Mouse (Mus musculus) cerebellum, postnatal 10 days (tissue): ENCODE results near the gene Slfn8.
"Not testable (repeated sequence)": the region's sequence is repeated elsewhere in the genome, so short reads cannot be mapped to it uniquely, and the experiment has no call there.

Source experiments
- DNase-seq, 2 experiments: peaks; one replicate each; pipeline ENCODE4 v3.0.0; 2021; ENCODE audit warnings: mixed read lengths in 2 of 2

The Slfn8 gene

DNA sequence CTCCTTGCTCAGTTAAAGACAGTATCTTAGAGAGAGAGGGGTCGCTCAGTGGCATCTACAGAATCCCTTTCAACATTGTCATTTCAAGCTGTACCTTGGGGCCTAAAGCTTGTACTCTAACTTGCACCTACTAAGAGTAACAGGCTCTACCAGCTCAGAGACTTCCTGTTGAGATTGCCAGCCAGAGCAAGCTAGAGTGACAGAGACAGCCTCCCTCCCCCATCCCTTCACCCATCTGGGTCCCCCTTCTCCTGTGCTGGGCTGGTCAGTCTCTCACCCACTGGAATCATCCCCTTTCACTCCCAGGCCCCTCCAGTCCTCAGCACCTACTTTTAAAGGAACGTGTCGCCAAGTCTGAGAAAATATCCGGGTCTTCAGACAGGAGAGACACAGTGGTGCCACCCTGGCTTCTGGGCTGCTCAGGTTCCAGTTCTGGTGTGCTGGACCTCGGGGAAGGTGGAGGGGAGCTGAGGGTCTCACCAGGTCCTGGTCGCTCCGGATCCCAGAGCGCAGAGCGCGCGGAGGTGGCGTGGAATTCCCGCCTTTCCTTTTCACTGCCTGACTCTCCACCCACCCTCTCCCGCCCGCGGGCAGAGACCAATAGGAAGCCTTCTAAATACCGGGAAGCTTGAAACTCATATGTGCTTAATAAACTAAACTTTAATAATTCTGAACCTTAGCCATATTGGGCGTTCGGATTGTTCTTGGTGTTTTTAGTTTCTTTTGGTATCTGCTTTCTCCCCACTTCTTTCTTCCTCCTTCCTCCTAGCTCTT is 29.8 kb downstream of the Slfn8 start:
- peak; percentile 30 to 45 for DNase-seq

DNA sequence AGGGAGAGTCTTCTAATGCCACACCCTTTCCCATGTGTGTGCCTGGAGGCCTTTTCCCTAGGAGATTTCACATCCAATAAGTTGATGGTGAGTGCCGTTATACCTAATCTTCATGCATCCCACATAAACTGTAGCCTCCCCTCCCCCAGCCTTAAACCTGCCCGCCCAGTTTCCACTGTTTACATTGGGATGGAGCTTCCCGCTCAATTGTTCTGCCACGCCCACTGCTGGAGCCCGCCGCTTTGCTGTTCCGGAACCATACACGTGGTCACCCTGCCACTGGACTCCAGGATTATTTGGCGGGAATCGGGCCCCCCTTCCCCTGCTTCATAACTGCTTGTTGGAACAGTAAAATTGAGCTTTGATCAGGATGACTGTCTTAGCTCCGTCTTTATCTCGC is 31.3 kb downstream of the Slfn8 start:
- DNase-seq = no peak

DNA sequence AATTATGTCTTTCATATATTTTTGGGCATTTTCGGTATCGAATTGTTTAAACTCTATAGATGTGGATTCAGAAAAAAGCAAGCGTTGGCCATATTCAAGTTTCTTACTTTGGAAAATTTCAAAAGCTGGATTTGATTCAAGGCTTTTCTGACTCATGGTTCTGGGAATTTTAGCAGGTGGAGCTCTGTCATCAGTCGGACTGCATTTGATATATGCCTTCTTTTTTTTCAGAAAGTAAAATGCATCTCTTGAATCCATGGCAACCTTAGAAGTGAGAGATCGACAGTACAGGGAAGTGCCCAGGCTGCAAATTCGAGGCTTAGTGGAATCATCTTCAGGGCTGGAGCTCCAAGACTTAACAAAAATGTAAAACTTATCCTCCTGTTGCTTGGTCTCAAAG is 33.0 kb downstream of the Slfn8 start:
- no peak for DNase-seq

DNA sequence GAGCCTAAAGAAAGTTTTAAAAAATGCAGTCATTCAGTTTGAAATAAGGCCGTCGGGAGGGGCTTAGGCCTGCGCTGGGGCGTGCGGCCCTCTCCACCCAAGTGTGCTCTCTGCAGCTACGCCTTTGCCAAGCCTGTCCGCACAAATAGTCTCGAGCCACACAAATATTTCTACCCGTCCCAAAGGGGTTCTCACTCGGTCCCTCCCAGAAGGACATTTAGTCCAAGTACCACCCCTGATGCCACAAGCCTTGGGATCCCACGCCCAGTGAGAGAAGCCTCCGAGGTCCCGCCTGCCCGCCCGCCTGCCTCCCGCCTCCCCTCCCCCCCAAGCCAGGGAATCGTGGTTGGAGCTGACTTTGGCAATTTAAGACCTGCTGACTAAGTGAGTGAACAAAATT is 37.4 kb downstream of the Slfn8 start:
- DNase-seq = no peak

DNA sequence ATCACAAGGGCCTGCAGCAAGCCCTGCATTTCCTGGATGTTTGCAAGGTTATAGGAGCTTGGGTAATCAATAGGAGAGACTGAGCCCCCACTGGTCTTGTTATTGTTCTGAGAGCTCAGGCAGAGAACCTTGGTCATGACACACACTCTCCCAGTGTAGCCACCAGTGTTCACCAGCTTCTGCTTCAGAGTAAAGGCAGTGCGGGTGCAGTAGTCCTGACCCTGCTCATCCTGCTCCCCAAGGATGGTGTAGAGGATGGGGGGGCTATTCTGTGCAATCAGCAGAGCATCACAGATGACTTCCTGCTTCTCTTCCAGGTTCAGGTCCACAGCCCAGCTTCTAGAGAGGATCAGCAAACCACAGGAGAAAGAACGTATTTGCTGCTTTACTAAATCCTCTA is 38.2 kb downstream of the Slfn8 start:
- DNase-seq = not testable (repeated sequence)

DNA sequence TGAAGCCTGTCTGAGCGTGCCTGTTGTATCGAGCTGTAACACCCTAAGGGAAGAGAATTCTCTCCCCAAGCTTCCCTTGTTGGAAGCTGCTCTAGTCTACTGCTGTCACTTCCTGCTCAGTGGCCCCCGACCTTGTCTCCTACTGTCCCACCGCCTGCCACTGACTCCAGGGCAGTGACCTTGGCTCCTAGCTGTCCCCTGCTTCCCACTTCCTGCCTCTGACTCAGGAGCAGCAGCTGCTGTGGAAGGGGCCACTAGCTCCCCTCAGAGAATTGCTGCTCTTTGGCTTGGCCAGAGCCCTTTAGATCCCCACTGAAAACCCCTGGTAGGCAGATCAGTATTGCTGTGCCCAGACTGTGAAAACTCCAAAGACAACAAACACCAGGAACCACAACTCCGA is 46.7 kb downstream of the Slfn8 start:
- DNase-seq = no peak

DNA sequence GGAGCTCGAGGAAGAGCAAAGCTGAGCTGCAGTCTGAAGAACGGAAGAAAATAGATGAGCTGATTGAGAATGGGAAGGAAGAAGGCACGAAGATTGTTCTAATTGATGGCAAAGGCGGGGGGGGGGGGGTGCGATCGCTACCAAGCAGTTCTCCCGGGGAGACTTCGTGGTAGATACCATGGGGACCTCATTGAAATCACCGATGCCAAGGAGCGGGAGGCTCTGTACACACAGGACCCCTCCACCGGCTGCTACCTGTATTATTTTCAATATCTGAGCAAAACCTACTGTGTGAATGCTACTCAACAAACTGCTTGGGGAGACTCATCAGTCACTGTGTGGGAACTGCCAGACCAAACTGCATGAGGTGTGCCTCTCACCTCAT is 49.0 kb downstream of the Slfn8 start:
- no peak for DNase-seq

DNA sequence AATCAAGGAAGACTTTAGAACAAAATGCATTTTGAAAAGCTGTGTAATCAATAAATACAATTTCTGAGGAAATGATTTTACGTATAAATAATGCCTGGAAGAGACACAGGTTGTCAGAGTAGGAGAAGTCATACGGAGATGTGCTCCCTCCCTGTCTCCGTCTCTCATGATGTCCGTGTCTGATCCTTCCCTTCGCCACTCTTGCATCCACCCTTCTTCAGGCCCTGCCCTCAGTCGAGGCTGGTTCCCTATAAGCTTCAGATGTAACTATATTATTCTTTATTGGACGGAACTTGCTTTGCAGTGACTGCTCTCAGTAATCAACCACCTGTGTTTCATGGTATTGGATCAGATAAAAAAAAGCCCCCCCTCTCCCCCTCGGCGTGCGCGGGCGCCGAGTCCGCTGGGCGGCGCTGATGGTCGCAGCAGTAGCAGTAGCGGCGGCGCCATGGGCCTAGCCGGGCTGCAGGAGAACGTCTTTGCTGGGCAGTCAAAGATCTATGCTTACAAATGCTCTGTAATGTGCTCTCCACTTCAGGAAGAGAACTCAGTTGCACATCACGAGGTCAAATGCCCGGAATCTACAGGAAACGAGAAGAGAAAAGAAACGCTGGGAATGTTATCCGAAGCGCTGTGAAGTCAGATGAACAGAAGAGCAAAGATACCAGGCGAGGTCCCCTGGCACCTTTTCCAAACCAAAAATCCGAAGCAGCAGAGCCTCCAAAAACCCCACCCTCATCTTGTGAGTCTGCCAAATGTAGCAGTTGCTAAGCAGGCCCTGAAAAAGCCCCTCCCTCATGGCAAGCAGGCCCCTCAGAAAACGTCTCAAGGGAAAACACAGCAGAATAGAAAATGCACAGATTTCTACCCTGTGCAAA is 49.7 kb downstream of the Slfn8 start:
- DNase-seq = peak; percentile 81 to 83

DNA sequence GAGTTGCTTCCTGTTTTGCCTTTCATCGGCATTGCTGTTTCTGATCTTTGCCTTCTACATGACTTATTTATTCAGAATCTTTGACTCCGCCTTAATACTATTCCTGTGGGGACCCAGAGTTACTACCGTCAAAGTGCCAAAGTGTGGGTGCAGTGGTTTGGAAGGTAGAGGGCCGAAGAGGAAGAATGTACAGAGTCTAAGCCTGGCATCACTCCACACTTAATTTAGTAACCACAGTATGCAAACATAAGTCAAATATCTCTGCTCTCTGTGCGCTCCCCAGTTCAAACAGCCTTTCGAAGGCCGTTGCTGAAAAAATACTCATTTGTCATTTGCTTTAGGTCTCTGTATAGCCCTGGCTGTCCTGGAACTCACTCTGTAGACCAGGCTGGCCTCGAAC is 58.4 kb downstream of the Slfn8 start:
- DNase-seq = no peak

DNA sequence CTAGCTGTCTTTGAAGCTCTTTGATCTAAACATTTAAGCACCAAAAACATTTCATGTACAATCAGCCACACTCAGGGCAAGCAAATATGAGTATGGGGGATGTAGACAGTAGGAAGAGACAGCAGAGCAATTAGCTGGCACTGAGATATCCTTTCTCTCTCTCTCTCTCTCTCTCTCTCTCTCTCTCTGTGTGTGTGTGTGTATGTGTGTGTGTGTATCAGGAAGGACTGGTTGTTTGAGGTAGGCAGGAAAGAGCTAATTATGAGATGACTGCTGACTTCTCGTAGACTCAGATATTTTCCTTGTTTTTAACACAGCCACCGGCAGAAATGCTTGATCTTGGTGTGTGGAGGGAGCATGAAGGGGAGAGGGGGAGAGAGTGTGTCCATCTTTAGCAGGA is 58.9 kb downstream of the Slfn8 start:
- no peak for DNase-seq

DNA sequence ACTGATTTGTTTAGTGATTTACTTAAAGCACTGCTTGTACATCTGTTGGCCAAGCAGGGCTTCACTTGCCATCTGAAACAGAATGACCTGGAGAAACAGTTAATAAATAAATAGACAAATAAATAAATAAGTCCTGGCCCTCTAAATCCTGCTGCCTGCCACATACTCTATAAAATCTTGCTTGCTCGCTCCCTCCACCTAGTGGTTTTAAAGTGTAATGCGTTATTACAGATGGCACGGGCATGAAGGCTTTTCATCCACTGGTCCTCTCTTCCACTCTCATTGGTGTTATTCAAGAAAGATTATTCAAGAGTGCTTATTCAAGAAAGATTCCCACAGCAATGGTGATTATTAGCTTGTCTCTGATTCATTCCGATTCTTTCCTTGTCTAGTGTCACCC is 61.0 kb downstream of the Slfn8 start:
- peak; percentile 58 to 70 for DNase-seq

DNA sequence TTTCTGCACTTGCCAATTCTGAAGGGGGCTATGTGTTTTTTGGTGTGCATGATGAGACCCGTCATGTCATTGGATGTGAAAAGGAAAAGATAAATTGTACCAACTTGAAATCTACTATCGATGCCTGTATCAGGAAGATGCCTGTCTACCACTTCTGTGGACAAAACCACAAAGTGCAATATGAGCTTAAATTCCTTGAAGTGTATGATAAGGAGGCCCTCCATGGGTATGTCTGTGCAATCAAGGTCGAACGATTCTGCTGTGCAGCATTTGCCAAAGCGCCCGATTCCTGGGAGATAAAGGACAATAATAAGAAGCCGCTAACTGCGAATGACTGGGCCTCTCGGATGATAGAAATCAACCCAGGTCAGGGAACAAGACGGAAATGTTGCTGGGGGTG is 63.7 kb downstream of the Slfn8 start:
- DNase-seq = no peak

DNA sequence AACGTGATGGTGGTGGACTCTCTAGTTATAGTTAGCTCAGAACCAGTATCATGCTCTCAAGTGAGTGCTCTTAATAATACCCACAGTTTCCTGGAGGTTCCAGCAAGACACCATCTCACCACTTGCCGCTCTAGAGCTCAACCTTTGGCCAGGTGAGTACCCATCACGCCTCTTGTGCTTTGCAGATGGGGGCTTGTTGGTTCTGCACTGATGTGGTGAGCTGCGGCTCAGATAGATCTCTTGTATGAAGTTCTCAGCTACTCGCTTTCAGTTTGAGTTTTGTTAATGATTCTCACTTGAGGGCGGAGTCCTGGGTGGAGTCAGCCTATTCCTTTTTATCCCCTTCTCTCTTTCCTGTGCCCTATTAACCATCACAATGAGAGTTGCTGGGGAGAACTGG is 66.0 kb downstream of the Slfn8 start:
- DNase-seq = no peak

DNA sequence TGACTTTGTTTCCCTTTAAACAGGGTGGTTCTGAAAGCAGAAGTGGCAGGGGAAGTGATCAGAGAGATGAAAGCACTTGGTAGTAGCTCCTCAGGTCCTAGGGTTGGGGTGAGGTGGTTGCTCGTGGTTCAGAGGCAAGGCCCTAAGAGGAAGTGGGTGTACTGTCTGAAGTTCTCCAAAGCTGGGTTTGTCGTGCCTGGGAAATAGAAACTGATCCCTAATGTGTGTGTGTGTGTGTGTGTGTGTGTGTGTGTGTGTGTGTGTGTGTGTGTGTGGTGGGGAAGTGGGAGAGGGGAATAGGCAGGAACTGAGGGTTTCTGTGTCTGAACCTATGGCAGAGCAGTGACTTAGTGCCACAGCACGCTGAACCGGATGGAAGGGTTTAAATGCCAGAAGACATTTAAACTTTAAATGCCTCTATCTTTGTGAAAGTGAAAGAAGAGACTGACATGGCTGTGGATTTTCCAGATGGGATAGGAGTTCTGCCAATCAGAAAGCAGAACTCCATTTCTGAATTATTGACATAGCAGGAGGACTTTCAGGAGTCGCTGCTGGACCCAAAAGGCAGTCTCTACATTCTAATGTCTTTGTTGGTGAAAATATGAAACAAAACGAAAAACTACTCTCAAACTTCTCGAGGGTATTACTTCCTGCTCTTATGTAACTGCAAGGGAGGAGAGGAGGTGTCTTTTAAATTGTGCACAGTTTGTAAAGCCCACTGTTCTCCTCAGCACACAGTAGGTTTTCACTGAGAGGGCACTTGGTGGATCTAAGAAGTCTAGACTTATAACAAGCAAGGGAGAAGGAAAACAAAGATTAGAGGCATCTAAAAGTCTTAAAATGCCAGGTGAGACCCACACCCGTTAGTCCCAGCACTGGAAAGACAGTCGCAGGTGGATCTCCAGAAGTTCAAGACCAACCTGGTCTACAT is 67.7 kb downstream of the Slfn8 start:
- no peak for DNase-seq
